Mouse (Mus musculus) embryonic facial prominence, embryonic 11.5 days (tissue): ENCODE measurements at regions not wholly inside any gene's neighbourhood (a gene's known extent, or its start where the extent isn't known, plus 50 kb on each side); places are given as distances from the start of the nearest gene placed in this dataset.

Experiments used
- ATAC-seq: fragments of 200-750 bp; cut with Nextera tagmentation; replicated peaks from 2 replicates; pipeline ENCODE4 v1.8.0; 2017; ENCODE audit warnings: low read depth; ENCODE audit not compliant: insufficient number of reproducible peaks, low FRiP score, low TSS enrichment
- DNase-seq: peaks from one replicate; pipeline ENCODE4 v3.0.0-alpha.2; 2015; ENCODE audit warnings: low spot score
- H3K27ac ChIP-seq: fragments of 300-500 bp; sonication (generic); replicated peaks from 2 replicates; pipeline ENCODE4 v1.5.1; 2014; ENCODE audit warnings: mild to moderate bottlenecking, low read depth, low read length, control low read depth
- H3K27me3 ChIP-seq: fragments of 300-500 bp; sonication (generic); 2 replicates; pipeline ENCODE4 v1.6.1; 2014; ENCODE audit warnings: mild to moderate bottlenecking, low read length, moderate library complexity, mixed read lengths; ENCODE audit not compliant: control insufficient read depth, insufficient read depth
- H3K36me3 ChIP-seq: fragments of 300-500 bp; sonication (generic); replicated peaks from 2 replicates; pipeline ENCODE4 v1.6.1; 2014; ENCODE audit warnings: low read depth, mild to moderate bottlenecking, low read length, moderate library complexity, mixed read lengths; ENCODE audit not compliant: control insufficient read depth, insufficient read depth
- H3K4me1 ChIP-seq: fragments of 300-500 bp; sonication (generic); 2 replicates; pipeline ENCODE4 v1.6.1; 2014; ENCODE audit warnings: low read length, mixed read lengths; ENCODE audit not compliant: control insufficient read depth, insufficient read depth
- H3K4me2 ChIP-seq: fragments of 300-500 bp; sonication (generic); 2 replicates; pipeline ENCODE4 v1.6.1; 2014; ENCODE audit warnings: low read depth, mild to moderate bottlenecking, control low read depth, low read length, moderate library complexity
- H3K4me3 ChIP-seq: fragments of 300-500 bp; sonication (generic); 2 replicates; pipeline ENCODE4 v1.5.1; 2014; ENCODE audit warnings: low read depth, low read length, control low read depth
- H3K9ac ChIP-seq: fragments of 300-500 bp; sonication (generic); replicated peaks from 2 replicates; pipeline ENCODE4 v1.6.1; 2014; ENCODE audit warnings: mild to moderate bottlenecking, control low read depth, low read length
- H3K9me3 ChIP-seq: fragments of 300-500 bp; sonication (generic); replicated peaks from 2 replicates; pipeline ENCODE4 v1.6.1; 2016; ENCODE audit warnings: mild to moderate bottlenecking, low read length, inconsistent platforms, mixed read lengths; ENCODE audit not compliant: control insufficient read depth
- WGBS: fragments of 180-500 bp; shearing (Covaris S2); extraction: QIAGEN DNeasy Blood & Tissue Kit; methylation state at CpG from one replicate; pipeline ENCODE4 v1.1.7; 2014; 5-methylcytosine and 5-hydroxymethylcytosine counted together

DNA sequence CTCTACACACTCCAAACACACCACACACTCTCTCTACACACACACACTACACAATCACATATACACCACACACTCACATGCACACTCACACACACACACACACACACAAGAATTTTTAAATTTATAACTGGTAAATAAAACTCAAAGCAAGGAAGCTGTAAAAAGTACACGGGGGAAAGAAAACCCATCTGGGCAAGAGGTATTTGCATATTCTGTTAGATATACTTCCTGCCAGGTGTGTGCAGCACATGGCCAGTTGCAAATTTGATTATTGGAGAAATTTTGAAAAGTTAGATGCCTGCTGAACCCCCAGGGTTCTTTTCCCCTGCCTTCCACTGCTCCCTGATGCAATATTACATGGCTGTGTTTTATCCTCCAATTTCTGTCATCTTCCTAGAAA is 226.4 kb downstream of the Lpin1 start:
- H3K36me3 ChIP-seq = no peaks in the 10 kb centered on the region
- H3K4me1 ChIP-seq = no peaks in the 10 kb centered on the region
- no peaks in the 10 kb centered on the region for H3K9me3 ChIP-seq
- ATAC-seq (no peak), DNase-seq (no peak)
- H3K27me3 ChIP-seq = no peaks in the 10 kb centered on the region
- no peak overlapping the region for H3K9ac ChIP-seq
- no peak overlapping the region for H3K4me2 ChIP-seq
- H3K4me3 ChIP-seq = no peak overlapping the region
- H3K27ac ChIP-seq = no peak overlapping the region
- 78% methylated on average over 1 of the region's 1 CpGs for WGBS

DNA sequence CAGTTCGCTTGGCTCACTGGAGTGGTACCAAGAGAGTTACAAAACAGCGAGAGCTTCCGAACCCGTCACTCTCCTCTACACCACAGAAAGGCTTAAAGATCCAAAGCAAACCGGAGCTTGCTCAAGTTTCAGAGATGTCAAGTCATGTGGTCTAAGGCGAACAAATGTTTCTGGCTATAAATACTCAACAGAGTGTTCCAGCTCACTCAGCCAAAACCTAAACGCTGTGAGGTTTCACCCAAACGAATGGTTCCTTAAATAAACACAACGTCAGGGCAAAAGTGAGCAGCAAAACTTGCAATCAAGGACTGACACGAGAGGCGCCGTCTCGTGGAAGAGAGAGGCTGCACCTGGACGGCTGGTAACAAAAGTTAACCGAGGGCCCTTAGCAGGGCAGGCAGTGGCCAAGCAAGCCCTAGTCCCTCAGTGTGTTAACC is 227.2 kb downstream of the Lpin1 start:
- H3K27me3 ChIP-seq = no peaks in the 10 kb centered on the region
- WGBS = 71% methylated on average over 15 of the region's 15 CpGs
- H3K27ac ChIP-seq = no peak overlapping the region
- no peak for DNase-seq
- H3K4me1 ChIP-seq = no peaks in the 10 kb centered on the region
- H3K9ac ChIP-seq = no peak overlapping the region
- H3K36me3 ChIP-seq = no peaks in the 10 kb centered on the region
- no peak overlapping the region for H3K4me2 ChIP-seq
- no peak overlapping the region for H3K4me3 ChIP-seq
- no peaks in the 10 kb centered on the region for H3K9me3 ChIP-seq
- no peak for ATAC-seq

DNA sequence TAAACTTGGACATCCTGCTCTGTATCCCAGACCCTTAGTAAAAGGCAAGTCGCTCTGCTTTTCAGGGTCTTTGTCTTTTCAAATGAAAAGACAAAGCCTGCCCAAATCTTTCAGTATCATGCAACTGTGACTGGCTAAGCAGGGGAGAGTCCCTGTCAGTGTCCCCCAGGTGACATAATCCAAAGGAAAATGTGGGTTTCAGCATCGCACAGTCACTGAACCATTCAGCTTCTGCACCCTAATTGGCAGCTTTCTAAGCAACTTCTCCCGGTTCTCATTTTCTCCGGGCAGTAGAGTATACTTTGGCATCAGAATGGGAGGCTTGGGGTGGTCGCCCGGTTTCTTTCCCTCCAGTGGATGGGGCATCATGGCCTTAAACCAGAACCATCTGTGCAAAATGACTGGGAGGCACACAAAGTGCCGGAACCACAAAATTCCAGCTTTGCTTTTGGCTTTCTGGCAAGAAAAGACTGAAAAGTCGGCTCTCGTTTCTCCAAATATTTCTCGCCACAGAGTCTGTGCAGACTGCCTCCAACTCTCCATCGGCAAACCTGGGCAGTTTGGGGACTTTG is 228.3 kb downstream of the Lpin1 start:
- H3K27ac ChIP-seq = no peak overlapping the region
- DNase-seq (peak; percentile 11), ATAC-seq (no peak)
- H3K4me3 ChIP-seq = no peak overlapping the region
- H3K9ac ChIP-seq = no peak overlapping the region
- no peaks in the 10 kb centered on the region for H3K27me3 ChIP-seq
- H3K36me3 ChIP-seq = no peaks in the 10 kb centered on the region
- 65% methylated on average over 11 of the region's 11 CpGs for WGBS
- H3K4me1 ChIP-seq = no peaks in the 10 kb centered on the region
- no peaks in the 10 kb centered on the region for H3K9me3 ChIP-seq
- H3K4me2 ChIP-seq = no peak overlapping the region

DNA sequence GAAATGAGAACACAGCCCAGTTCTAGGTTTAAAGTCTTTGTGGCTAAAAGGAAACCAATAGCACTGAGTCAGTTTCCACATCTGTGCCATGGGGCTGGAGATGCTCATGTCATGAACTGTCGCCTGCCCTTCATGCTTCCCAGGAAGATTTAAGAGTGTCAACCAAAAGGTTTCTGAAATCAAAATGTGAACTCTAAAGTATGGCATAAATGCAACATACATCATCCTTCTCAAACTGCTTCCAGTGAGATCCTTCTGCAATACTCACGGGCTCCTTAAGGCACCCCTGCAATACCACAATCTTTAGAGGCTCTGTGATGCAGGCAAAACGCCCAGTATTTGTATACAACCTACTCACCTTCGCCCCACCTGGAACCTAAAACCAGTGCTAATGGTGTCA is 229.7 kb downstream of the Lpin1 start:
- H3K4me3 ChIP-seq = no peak overlapping the region
- no peaks in the 10 kb centered on the region for H3K4me1 ChIP-seq
- H3K27me3 ChIP-seq = no peaks in the 10 kb centered on the region
- no peak for ATAC-seq
- no peaks in the 10 kb centered on the region for H3K36me3 ChIP-seq
- no peak for DNase-seq
- no peak overlapping the region for H3K4me2 ChIP-seq
- 82% methylated on average over 4 of the region's 4 CpGs for whole genome bisulfite sequencing
- no peak overlapping the region for H3K27ac ChIP-seq
- H3K9ac ChIP-seq = no peak overlapping the region
- H3K9me3 ChIP-seq = no peaks in the 10 kb centered on the region

DNA sequence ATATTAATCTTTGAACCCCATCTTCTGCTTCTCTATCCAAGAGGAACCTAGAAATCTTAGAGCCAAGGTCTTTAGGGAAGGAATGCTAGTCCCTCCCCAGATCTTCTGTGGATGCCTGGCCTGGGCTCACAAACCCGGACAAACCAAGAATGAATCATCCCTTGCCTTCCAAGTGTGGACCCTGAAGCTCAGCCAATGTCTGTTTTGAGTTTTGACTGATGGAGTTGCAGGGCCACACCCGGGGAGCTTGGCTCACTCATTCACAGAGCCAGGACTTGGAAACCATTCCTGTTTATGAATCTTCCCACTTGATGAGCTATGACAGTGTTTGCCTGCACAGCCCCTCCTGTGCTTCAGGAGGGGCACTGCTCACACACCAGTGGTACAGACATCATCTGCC is 230.4 kb downstream of the Lpin1 start:
- Histone ChIP-seq H3K27me3 (no peaks in the 10 kb centered on the region), H3K36me3 (no peaks in the 10 kb centered on the region), H3K4me1 (no peaks in the 10 kb centered on the region), H3K9ac (no peak overlapping the region), H3K27ac (no peak overlapping the region), H3K4me3 (no peak overlapping the region), H3K9me3 (no peaks in the 10 kb centered on the region), H3K4me2 (no peak overlapping the region)
- 83% methylated on average over 2 of the region's 2 CpGs for WGBS
- ATAC-seq (no peak), DNase-seq (no peak)

DNA sequence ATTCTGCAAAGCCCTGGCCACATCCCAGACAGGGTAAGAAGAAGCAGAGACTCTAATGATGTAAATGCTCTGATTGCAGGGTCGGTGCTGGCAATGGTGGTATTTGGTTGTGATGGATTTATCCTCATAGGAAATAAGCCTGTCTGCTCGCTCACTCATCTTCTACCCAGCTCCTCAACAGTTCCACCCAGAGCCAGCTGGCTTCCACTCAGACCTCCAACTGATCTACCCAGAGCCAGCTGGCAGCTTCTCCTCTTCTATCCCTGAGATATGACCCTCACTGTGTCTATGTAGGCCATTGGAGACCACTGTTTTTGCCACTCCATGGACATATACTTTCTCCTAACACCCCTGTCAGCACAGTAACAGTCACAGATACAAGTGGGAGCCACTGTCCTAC is 231.4 kb downstream of the Lpin1 start:
- Histone ChIP-seq H3K4me1 (no peaks in the 10 kb centered on the region), H3K27me3 (no peaks in the 10 kb centered on the region), H3K36me3 (no peaks in the 10 kb centered on the region), H3K27ac (no peak overlapping the region), H3K9ac (no peak overlapping the region), H3K4me2 (no peak overlapping the region), H3K9me3 (no peaks in the 10 kb centered on the region), H3K4me3 (no peak overlapping the region)
- 73% methylated on average over 2 of the region's 2 CpGs for WGBS
- no peak for DNase-seq
- no peak for ATAC-seq

DNA sequence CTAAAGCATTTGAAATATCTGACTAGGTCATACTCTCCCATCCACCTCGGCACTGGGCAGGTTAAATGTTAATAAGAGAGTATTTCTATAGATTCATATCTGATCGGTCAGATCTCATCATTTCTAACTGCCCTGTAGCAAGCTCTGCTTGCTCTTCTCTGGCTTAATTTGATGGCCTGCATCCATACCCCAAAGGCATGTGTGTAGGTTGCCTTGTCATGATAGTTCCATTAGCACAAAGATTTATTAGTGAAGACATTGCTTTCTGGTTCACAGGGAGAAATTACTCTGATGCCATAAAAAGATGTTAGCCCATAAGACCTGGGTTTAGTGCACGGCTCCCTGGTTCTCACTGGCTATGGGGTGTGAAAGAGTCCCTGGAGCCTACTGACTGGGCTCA is 232.3 kb downstream of the Lpin1 start:
- Histone ChIP-seq H3K27ac (no peak overlapping the region), H3K4me2 (no peak overlapping the region), H3K4me3 (no peak overlapping the region), H3K4me1 (no peaks in the 10 kb centered on the region), H3K27me3 (no peaks in the 10 kb centered on the region), H3K9me3 (no peaks in the 10 kb centered on the region), H3K36me3 (no peaks in the 10 kb centered on the region), H3K9ac (no peak overlapping the region)
- DNase-seq (no peak), ATAC-seq (no peak)
- 86% methylated on average over 3 of the region's 3 CpGs for WGBS

DNA sequence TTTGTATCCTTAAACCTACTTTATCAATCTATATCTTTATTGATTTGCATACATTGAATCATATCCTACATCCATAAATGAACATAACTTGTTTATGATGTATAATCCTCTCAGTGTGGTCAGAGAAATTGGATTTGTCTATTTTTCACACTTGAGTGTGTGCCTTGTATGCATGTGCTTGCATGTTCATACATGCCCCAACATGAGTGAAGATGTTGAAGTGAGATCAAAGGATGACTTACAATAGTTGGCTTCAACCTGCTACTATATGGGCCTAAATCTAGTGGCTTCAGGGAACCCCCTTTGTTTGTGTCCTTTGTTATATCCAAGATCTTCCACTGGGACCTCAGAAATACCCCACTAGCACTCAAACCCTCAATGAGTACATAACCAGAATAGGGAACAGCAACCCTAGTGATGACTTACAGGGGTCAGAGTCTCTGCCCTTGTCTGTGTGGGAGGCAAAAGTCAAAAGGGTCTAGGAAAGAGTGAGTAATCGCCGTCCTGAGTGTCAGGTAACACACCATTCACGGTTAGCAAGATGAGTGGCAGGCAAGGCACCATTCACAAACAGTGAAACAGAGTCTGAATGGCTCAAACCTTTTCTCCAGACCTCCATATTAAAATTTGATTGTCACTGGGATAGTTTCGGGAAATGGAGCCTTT is 236.3 kb downstream of the Lpin1 start:
- Histone ChIP-seq H3K9me3 (no peaks in the 10 kb centered on the region), H3K4me3 (no peak overlapping the region), H3K27me3 (no peaks in the 10 kb centered on the region), H3K36me3 (no peaks in the 10 kb centered on the region), H3K4me2 (no peak overlapping the region), H3K27ac (no peak overlapping the region), H3K4me1 (no peaks in the 10 kb centered on the region), H3K9ac (no peak overlapping the region)
- 60% methylated on average over 4 of the region's 4 CpGs for WGBS
- DNase-seq (no peak), ATAC-seq (no peak)
